Mouse (Mus musculus): ENCODE measurements around the gene Csad. TPM values are rescaled to one million over a fixed set of nuclear protein-coding genes. Genes with fewer than 3 reads are reported as not detected.

Gene Csad
- polyA plus RNA-seq (2014; fragmentation: Nextera tagmentation; extraction: Ambion mirVana), result 27.5 and 33.3 TPM in 2 replicates

DNA sequence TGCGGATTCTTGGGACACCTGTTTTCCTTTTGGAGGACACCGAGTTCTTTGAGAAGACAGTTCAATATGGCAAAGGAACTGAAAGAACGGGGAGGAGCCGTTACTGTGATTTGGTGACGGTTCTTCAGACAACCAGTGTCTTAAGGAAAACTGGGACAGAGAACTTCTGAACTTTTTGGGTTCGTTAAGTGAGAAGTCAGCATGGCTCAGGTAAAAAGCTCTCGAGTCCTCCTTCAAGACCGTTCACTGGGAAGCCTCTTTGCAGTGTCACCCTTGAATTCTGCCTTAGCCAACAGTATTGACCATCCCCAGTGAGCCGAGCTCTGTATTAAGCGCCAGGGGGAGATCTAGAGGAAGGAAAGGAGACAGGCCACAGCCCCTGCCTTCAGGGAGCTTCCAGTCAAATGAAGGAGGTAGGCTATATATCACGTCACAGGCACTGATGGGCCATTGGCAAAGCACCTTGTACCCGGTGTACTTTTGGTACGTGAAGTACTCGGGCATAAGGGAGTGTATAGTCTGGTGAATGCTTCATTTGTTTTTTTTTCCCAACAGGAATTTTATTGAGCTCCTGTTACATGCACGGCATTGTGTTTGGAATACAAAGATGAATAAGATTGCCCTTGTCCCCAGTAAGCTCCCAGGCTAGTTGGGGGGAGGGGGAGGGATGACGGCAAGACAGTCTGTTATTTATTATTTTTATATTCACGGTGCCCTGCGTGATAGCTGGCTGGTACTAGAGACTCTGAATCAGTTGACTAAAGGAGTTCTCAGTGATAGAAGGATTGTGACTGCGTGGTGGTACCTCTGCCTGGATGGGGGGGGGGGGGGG, at the start of gene Csad:
Csad (minus strand) TSS at position 51 of the 832 bp plus-strand sequence.
- no peak for ATAC-seq (ENCODE audit: low FRiP score)
- peaks cover 39% of the 10 kb centered on the region for H3K4me1 ChIP-seq (replicated peaks; ENCODE audit: control insufficient read depth, insufficient read depth, low read length)
- WGBS, result 56% methylated on average over 19 of the region's 19 CpGs

DNA sequence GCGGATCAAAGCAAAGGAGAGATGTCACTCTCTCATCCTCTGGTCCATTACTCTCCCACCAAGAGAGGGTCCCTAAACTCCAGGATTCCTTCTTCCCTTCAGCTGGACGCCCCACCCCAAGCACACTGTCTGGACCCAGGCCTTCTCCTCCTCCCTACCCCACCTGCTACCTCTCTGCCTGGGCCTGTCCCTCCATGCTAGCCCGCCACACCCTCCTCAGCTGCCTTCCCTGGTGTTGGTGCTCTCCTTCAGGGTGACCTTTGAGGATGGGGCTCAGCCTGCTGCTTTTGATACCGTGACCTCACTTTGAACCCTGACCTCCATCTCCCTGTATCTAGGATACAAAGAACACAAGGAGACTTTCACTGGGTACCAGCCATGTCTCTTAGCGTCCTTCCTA, 46.0 kb upstream of the Csad start:
- H3K27me3 ChIP-seq (ENCODE audit: control insufficient read depth, insufficient read depth, low read length), result peaks cover 48% of the 10 kb centered on the region
- ATAC-seq (ENCODE audit: low FRiP score) (no peak), DNase-seq (ENCODE audit: low spot score) (no peak)
- 56% methylated on average over 5 of the region's 5 CpGs for WGBS
- no peak overlapping the region for H3K4me2 ChIP-seq (replicated peaks)
- no peaks in the 10 kb centered on the region for H3K9me3 ChIP-seq (ENCODE audit: control insufficient read depth, low read length)
- peaks cover 16% of the 10 kb centered on the region; the same call in 1 of the 2 replicates for H3K4me1 ChIP-seq (replicated peaks; ENCODE audit: control insufficient read depth, insufficient read depth, low read length)
- no peak overlapping the region for H3K4me3 ChIP-seq (replicated peaks; ENCODE audit: low read length)
- no peaks in the 10 kb centered on the region for H3K36me3 ChIP-seq (replicated peaks; ENCODE audit: control insufficient read depth, insufficient read depth)
- no peak overlapping the region for H3K9ac ChIP-seq
- no peak overlapping the region for H3K27ac ChIP-seq

More for the DNA sequence above, at the start of gene Csad:
- peak within 1 kb of the TSS; percentile 99 for H3K27ac ChIP-seq
- H3K4me3 ChIP-seq (replicated peaks; ENCODE audit: low read length), result peak within 1 kb of the TSS; percentile 79
- DNase-seq (ENCODE audit: low spot score), result no peak
- H3K36me3 ChIP-seq (replicated peaks; ENCODE audit: control insufficient read depth, insufficient read depth), result peaks cover 54% of the 10 kb centered on the region
- peak within 1 kb of the TSS; percentile 92 for H3K9ac ChIP-seq
- no peaks in the 10 kb centered on the region for H3K9me3 ChIP-seq (ENCODE audit: control insufficient read depth, low read length)
- H3K27me3 ChIP-seq (ENCODE audit: control insufficient read depth, insufficient read depth, low read length), result no peaks in the 10 kb centered on the region
- H3K4me2 ChIP-seq (replicated peaks), result peak within 1 kb of the TSS; percentile 60

DNA sequence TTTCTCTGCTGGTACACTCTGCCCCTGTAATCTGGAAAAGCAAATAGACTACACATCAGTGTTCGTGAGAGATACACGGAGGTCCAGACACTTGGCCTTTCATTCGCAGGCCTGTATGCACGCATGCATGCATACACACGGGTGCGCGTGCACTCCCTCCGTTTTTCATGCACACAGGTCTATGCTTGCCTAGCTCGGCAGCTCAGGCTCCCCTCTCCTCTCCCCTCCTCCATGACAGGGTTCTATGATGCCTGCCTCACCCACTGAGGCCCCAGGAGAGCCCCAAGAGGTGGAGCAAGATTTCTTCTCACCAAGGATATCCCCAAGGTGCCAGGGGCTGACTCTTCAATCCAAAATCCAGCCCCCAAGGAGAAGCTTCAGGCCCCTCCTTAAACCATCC, 45.4 kb upstream of the Csad start:
- peak overlapping the region; percentile 30; the same call in 1 of the 2 replicates for H3K4me2 ChIP-seq (replicated peaks)
- H3K4me1 ChIP-seq (replicated peaks; ENCODE audit: control insufficient read depth, insufficient read depth, low read length), result peaks cover 22% of the 10 kb centered on the region; the same call in 1 of the 2 replicates
- H3K4me3 ChIP-seq (replicated peaks; ENCODE audit: low read length), result no peak overlapping the region
- H3K9ac ChIP-seq, result no peak overlapping the region
- no peak for DNase-seq (ENCODE audit: low spot score)
- no peaks in the 10 kb centered on the region for H3K9me3 ChIP-seq (ENCODE audit: control insufficient read depth, low read length)
- H3K27me3 ChIP-seq (ENCODE audit: control insufficient read depth, insufficient read depth, low read length), result peaks cover 47% of the 10 kb centered on the region
- H3K36me3 ChIP-seq (replicated peaks; ENCODE audit: control insufficient read depth, insufficient read depth), result no peaks in the 10 kb centered on the region
- H3K27ac ChIP-seq, result peak overlapping the region; percentile 6; the same call in 1 of the 2 replicates
- WGBS, result 50% methylated on average over 9 of the region's 9 CpGs
- ATAC-seq (ENCODE audit: low FRiP score), result no peak

DNA sequence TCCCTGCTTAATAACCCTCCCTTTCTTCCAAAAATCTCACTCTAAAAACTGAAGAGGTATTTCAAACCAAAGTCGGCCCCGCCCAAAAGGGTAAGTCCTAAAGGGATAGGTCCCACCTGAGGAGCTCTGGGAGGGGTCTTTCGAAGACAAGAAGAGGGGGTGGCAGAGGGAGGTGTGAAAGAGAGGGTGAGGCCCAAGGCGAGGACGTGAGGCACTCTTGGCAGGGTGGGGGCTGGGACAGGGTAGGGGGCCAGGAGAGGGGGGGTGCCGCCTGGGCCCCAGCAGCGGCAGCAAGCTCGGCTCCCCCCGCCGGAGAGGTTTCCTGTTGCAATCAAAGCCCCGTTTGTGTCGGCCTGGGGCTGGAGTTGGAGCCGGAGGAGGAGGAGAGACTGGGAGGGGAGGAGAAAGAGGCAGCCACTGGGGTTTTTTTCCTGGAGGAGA, 44.7 kb upstream of the Csad start:
- peaks cover 29% of the 10 kb centered on the region; the same call in 1 of the 2 replicates for H3K4me1 ChIP-seq (replicated peaks; ENCODE audit: control insufficient read depth, insufficient read depth, low read length)
- no peak overlapping the region for H3K4me3 ChIP-seq (replicated peaks; ENCODE audit: low read length)
- DNase-seq (ENCODE audit: low spot score) (no peak), ATAC-seq (ENCODE audit: low FRiP score) (no peak)
- peaks cover 51% of the 10 kb centered on the region for H3K27me3 ChIP-seq (ENCODE audit: control insufficient read depth, insufficient read depth, low read length)
- H3K27ac ChIP-seq, result peak overlapping the region; percentile 6; the same call in 1 of the 2 replicates
- 2% methylated on average over 13 of the region's 13 CpGs for WGBS
- no peaks in the 10 kb centered on the region for H3K36me3 ChIP-seq (replicated peaks; ENCODE audit: control insufficient read depth, insufficient read depth)
- no peaks in the 10 kb centered on the region for H3K9me3 ChIP-seq (ENCODE audit: control insufficient read depth, low read length)
- peak overlapping the region; percentile 30 for H3K4me2 ChIP-seq (replicated peaks)
- H3K9ac ChIP-seq, result no peak overlapping the region

DNA sequence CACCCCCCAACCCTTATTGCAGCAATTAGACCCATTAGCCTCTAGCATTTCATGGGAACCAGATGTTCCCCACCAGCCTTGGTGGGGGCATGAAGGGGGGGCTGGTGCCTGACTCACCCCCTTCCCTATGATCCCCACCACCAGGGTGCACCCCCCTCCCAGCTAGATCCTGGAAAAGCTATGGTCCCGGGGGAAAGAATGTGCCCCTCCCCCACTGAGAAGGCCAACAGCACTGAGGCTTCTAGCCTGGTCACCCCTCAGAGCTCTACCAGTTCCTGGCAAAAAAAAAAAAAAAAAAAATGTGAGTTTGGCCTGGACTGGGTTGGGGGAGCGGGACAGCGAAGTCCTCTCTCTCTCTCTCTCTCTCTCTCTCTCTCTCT, 44.3 kb upstream of the Csad start:
- Histone ChIP-seq H3K36me3 (replicated peaks; ENCODE audit: control insufficient read depth, insufficient read depth) (no peaks in the 10 kb centered on the region), H3K27ac (no peak overlapping the region), H3K4me1 (replicated peaks; ENCODE audit: control insufficient read depth, insufficient read depth, low read length) (peaks cover 31% of the 10 kb centered on the region; the same call in 1 of the 2 replicates), H3K27me3 (ENCODE audit: control insufficient read depth, insufficient read depth, low read length) (peaks cover 56% of the 10 kb centered on the region), H3K4me2 (replicated peaks) (peak overlapping the region; percentile 30), H3K9ac (no peak overlapping the region), H3K9me3 (ENCODE audit: control insufficient read depth, low read length) (no peaks in the 10 kb centered on the region), H3K4me3 (replicated peaks; ENCODE audit: low read length) (no peak overlapping the region)
- no peak for DNase-seq (ENCODE audit: low spot score)
- WGBS, result 12% methylated on average over 2 of the region's 3 CpGs
- ATAC-seq (ENCODE audit: low FRiP score), result no peak

DNA sequence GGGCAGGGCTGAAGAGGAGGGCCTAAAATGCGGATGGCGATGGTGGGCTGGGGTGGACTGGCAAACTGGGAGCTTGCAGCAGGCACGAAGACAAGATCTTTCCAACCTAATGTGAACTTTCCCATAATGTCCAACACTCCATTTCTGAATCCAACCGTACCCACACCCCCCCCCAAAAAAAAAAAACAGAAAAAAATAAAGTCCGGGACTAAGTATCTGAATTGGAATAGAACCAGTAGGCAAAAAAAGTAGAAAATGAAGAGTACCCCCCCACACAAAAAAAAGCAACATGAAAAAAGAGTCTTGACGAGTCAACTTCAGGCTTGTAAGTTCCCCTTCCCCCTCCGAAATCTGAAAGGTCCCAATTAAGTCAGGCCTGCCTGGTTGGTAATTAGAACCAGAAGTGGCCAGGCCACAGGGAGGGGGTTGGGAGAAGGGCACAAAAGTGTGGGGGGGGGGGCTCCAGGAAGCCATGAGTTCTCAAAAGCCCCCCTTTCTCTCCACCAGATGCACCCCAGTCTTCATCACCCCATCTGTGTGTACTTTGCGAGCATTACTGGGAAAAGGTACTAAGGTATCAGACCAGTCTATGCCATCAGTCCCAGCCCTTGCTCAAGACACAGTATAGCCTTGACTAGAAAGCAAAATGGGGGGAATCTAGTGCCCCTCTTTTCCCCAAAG, 43.7 kb upstream of the Csad start:
- H3K4me3 ChIP-seq (replicated peaks; ENCODE audit: low read length), result peak overlapping the region; percentile 48
- H3K36me3 ChIP-seq (replicated peaks; ENCODE audit: control insufficient read depth, insufficient read depth), result no peaks in the 10 kb centered on the region
- H3K27ac ChIP-seq, result no peak overlapping the region
- H3K4me1 ChIP-seq (replicated peaks; ENCODE audit: control insufficient read depth, insufficient read depth, low read length), result peaks cover 36% of the 10 kb centered on the region; the same call in 1 of the 2 replicates
- peak overlapping the region; percentile 67 for H3K9ac ChIP-seq
- no peak for ATAC-seq (ENCODE audit: low FRiP score)
- H3K4me2 ChIP-seq (replicated peaks), result peak overlapping the region; percentile 98
- H3K9me3 ChIP-seq (ENCODE audit: control insufficient read depth, low read length), result no peaks in the 10 kb centered on the region
- 9% methylated on average over 8 of the region's 8 CpGs for WGBS
- no peak for DNase-seq (ENCODE audit: low spot score)
- peaks cover 61% of the 10 kb centered on the region for H3K27me3 ChIP-seq (ENCODE audit: control insufficient read depth, insufficient read depth, low read length)

DNA sequence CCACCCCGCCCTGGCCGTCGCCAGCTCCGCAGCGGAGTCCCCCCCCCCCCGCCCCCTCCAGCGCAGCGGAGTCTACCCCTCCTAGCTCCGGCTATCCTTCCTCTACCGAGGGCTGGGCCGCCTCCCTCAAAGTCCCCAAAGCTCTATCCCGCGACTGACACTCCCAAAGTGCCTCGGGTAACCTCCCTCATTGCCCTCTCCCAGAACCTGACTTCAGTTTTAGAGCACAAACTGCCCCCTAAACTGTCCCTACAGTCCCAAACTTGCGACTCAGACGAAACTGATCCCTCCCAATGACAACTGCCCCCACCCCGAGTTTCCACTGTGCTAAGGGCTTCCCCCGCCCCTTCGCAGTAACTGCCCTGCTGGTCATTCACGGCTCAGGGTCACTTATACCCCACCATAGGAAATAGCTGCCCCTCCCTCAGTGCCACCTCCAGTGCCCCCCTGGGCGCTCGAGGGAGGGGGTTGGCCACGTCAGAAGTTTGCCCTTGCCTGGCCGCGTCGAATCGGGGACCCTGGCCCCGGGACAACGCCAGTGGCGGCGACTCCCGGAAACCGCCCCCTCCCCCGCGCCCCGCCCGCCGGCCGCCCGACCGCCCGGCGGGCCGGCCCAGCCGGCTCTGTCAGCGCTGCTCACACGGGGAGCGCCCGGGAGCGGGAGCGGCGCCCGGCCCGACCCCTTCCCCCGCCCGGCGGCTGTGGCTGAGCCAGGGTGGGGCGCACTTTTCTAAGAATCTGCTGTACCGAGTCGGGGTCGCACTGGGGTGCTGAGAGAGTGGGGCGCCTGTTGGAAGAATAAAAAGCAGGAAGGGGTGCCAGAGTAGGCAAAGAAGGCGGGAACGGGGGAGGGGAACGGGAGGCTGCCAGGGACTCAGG, 43.0 kb upstream of the Csad start:
- Histone ChIP-seq H3K9me3 (ENCODE audit: control insufficient read depth, low read length) (no peaks in the 10 kb centered on the region), H3K4me3 (replicated peaks; ENCODE audit: low read length) (peak overlapping the region; percentile 48), H3K36me3 (replicated peaks; ENCODE audit: control insufficient read depth, insufficient read depth) (no peaks in the 10 kb centered on the region), H3K27ac (peak overlapping the region; percentile 84), H3K9ac (peak overlapping the region; percentile 67), H3K27me3 (ENCODE audit: control insufficient read depth, insufficient read depth, low read length) (peaks cover 64% of the 10 kb centered on the region), H3K4me2 (replicated peaks) (peak overlapping the region; percentile 98), H3K4me1 (replicated peaks; ENCODE audit: control insufficient read depth, insufficient read depth, low read length) (peaks cover 38% of the 10 kb centered on the region; the same call in 1 of the 2 replicates)
- DNase-seq (ENCODE audit: low spot score), result no peak
- WGBS, result under 1% methylated on average over 58 of the region's 65 CpGs
- peak; percentile 29; the same call in 1 of the 2 replicates for ATAC-seq (ENCODE audit: low FRiP score)

DNA sequence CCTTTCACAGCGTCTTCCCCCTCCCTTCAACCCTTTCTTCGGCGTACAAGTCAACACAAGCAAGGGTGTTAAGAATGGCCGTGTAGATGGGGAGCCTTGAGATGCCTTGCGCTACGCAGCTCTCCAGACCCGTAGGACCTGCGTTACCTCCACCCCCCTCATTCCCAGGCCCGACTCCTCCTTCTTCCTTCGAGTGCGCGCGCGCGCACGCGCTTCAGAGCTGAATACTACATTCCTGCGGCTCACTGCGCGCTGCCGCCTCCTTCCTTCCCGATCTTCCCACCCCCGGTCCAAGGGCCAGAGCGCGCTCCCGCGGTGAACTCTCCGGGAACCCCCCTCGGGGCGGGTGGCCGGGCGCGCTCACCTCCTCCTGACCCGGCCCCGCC, 42.3 kb upstream of the Csad start:
- H3K36me3 ChIP-seq (replicated peaks; ENCODE audit: control insufficient read depth, insufficient read depth), result no peaks in the 10 kb centered on the region
- no peaks in the 10 kb centered on the region for H3K9me3 ChIP-seq (ENCODE audit: control insufficient read depth, low read length)
- peak overlapping the region; percentile 67 for H3K9ac ChIP-seq
- H3K27ac ChIP-seq, result peak overlapping the region; percentile 84
- peak overlapping the region; percentile 48 for H3K4me3 ChIP-seq (replicated peaks; ENCODE audit: low read length)
- WGBS, result under 1% methylated on average over 26 of the region's 35 CpGs
- peak overlapping the region; percentile 98 for H3K4me2 ChIP-seq (replicated peaks)
- H3K4me1 ChIP-seq (replicated peaks; ENCODE audit: control insufficient read depth, insufficient read depth, low read length), result peaks cover 38% of the 10 kb centered on the region; the same call in 1 of the 2 replicates
- peaks cover 70% of the 10 kb centered on the region for H3K27me3 ChIP-seq (ENCODE audit: control insufficient read depth, insufficient read depth, low read length)
- DNase-seq (ENCODE audit: low spot score), result peak; percentile 89
- peak; percentile 81 for ATAC-seq (ENCODE audit: low FRiP score)
